Mouse (Mus musculus): ENCODE measurements around the gene Setd1b. TPM values are rescaled to one million over a fixed set of nuclear protein-coding genes. Genes with fewer than 3 reads are reported as not detected.

The Setd1b gene
- polyA plus RNA-seq, 1 experiment = 3.9 TPM

DNA sequence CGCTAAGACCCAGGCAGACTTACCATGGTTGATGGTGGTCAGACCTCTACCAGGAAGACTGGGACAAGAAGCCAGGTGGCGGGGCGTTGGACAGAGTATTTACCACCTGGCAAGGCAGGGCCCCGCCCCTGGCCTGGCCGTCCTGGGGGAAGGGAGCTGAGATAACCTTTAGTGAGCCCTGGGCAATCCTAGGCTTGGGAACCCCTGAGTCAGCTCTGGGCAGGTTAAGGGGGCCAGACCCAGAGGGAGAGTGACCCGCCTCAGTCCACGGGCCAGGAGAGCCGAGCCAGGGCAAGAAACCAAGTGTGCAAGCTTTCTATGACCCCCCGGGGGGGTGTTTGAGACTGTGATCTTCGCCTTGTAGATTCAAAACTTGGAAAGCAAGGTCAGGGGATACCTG is 40.7 kb downstream of the Setd1b start, which contains the start of gene Hpd:
Hpd (minus strand) TSS at position 77 of the 400 bp plus-strand sequence.
- Histone ChIP-seq H3K36me3 (ENCODE audit: control insufficient read depth) (no peaks in the 10 kb centered on the region; the same call in 1 of the 2 replicates), H3K4me3 (replicated peaks) (no peak within 1 kb of the TSS), H3K27me3 (ENCODE audit: control insufficient read depth) (peaks cover 39% of the 10 kb centered on the region), H3K9me3 (ENCODE audit: control insufficient read depth, low read length) (no peaks in the 10 kb centered on the region), H3K4me1 (ENCODE audit: control insufficient read depth) (peaks cover 24% of the 10 kb centered on the region)
- TF ChIP-seq TAL1 (IDR thresholded peaks at IDR 0.05; ENCODE audit: low read length) (no peak), GATA1 (IDR thresholded peaks at IDR 0.05; ENCODE audit: low read length) (no peak)

DNA sequence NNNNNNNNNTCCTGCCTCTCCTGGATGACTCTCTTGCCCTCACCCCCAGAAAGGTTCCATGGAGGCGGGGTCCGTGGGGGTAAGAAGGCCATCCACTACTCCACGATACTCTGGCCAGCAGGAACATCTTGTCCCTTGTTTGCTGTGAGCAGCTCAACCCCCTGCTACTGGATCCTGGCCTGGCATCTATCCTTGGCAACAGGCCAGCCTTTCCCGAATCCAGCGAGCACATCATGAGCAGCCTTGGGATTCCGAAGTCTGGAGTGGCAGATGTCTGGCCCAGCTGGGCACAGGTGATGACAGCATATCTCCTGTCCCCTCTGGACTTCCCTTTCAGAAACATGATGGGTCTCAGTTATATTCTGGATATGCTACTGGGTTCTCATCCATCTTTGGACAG is 44.0 kb downstream of the Setd1b start:
- peaks cover 26% of the 10 kb centered on the region for H3K27me3 ChIP-seq (ENCODE audit: control insufficient read depth)
- H3K36me3 ChIP-seq (ENCODE audit: control insufficient read depth) = no peaks in the 10 kb centered on the region
- no peaks in the 10 kb centered on the region for H3K9me3 ChIP-seq (ENCODE audit: control insufficient read depth, low read length)
- H3K4me3 ChIP-seq (replicated peaks) = no peak overlapping the region
- TF ChIP-seq TAL1 (IDR thresholded peaks at IDR 0.05; ENCODE audit: low read length) = no peak
- no peak for TF ChIP-seq GATA1 (IDR thresholded peaks at IDR 0.05; ENCODE audit: low read length)
- peaks cover 15% of the 10 kb centered on the region for H3K4me1 ChIP-seq (ENCODE audit: control insufficient read depth)

DNA sequence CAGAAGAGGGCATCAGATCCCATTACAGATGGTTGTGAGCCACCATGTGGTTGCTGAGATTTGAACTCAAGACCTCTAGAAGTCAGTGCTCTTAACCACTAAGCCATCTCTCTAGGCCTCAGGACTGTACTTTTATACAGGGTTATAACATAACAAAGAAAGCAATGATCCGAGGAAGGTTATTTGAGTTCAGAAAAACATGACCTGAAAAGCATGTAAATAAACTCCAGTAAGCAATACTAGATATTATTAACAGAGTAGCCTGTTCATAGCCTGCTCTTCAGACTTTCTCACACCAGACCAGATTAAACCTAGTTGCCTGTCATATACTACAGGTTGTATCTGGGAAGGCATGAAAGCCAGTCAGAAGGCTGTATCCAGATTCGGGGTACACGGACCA is 45.3 kb downstream of the Setd1b start:
- H3K4me3 ChIP-seq (replicated peaks) = no peak overlapping the region
- TF ChIP-seq TAL1 (IDR thresholded peaks at IDR 0.05; ENCODE audit: low read length) = no peak

GRCm38 (mm10) chr5:123190912-123191311 is 48.9 kb downstream of the Setd1b start:
- no peak overlapping the region for H3K4me3 ChIP-seq (replicated peaks)
- H3K27me3 ChIP-seq (ENCODE audit: control insufficient read depth) = peaks cover 5% of the 10 kb centered on the region
- TF ChIP-seq GATA1 (IDR thresholded peaks at IDR 0.05; ENCODE audit: low read length) (no peak), TAL1 (IDR thresholded peaks at IDR 0.05; ENCODE audit: low read length) (no peak)
- peaks cover 52% of the 10 kb centered on the region for H3K4me1 ChIP-seq (ENCODE audit: control insufficient read depth)
- H3K9me3 ChIP-seq (ENCODE audit: control insufficient read depth, low read length) = peaks cover 3% of the 10 kb centered on the region; the same call in 1 of the 2 replicates
- H3K36me3 ChIP-seq (ENCODE audit: control insufficient read depth) = peaks cover 8% of the 10 kb centered on the region

More for the DNA sequence above, 45.3 kb downstream of the Setd1b start:
- Histone ChIP-seq H3K27me3 (ENCODE audit: control insufficient read depth) (peaks cover 25% of the 10 kb centered on the region), H3K36me3 (ENCODE audit: control insufficient read depth) (peaks cover 3% of the 10 kb centered on the region), H3K9me3 (ENCODE audit: control insufficient read depth, low read length) (peaks cover 3% of the 10 kb centered on the region; the same call in 1 of the 2 replicates), H3K4me1 (ENCODE audit: control insufficient read depth) (peaks cover 29% of the 10 kb centered on the region)

DNA sequence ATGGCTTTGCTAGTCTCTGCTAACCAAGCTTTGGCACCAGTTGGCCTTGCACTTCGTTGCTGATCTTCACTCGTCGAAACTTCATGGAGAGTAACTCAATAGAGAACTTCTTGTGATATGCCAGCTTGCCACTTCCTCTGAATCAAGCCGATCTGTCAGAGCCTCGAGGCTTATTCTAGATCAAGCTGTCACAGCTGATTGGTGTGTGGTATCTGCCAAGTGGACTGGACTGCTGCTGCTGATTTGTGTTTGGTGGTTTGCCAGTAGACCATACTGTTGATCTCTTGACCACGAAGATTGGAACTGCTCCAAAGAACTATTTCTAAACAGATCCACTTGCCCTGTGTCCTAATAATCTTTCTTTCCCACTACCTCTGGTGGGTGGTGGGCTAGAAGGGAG is 49.4 kb downstream of the Setd1b start:
- H3K4me1 ChIP-seq (ENCODE audit: control insufficient read depth) = peaks cover 56% of the 10 kb centered on the region
- peaks cover 3% of the 10 kb centered on the region; the same call in 1 of the 2 replicates for H3K9me3 ChIP-seq (ENCODE audit: control insufficient read depth, low read length)
- peaks cover under 1% of the 10 kb centered on the region; the same call in 1 of the 2 replicates for H3K27me3 ChIP-seq (ENCODE audit: control insufficient read depth)
- no peak for TF ChIP-seq TAL1 (IDR thresholded peaks at IDR 0.05; ENCODE audit: low read length)
- no peak for TF ChIP-seq GATA1 (IDR thresholded peaks at IDR 0.05; ENCODE audit: low read length)
- no peak overlapping the region for H3K4me3 ChIP-seq (replicated peaks)
- H3K36me3 ChIP-seq (ENCODE audit: control insufficient read depth) = peaks cover 8% of the 10 kb centered on the region

GRCm38 (mm10) chr5:123192606-123193150 is 50.7 kb downstream of the Setd1b start:
- Histone ChIP-seq H3K9me3 (ENCODE audit: control insufficient read depth, low read length) (peaks cover 3% of the 10 kb centered on the region; the same call in 1 of the 2 replicates), H3K4me1 (ENCODE audit: control insufficient read depth) (peaks cover 65% of the 10 kb centered on the region)

DNA sequence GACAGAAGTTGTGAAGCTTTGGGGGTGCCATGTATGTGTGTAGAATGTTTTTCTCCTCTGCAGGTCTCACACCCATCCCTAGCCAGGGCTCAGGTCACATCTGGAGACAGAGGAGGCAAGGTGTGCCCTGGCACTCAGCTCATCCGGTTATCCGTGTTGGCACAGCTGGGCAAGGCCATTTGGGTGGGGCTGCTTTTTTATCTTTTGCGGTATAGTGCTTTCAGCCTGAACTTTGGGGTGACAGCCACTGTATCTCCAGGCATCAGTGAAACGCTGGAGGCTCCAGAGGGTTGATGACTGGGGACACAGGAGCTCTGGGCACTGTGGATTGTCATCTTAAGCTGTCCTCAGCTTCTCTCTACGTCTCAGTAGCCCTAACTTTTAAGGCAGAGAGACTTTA is 51.4 kb downstream of the Setd1b start:
- H3K4me3 ChIP-seq (replicated peaks) = peak overlapping the region; percentile 48
- TF ChIP-seq TAL1 (IDR thresholded peaks at IDR 0.05; ENCODE audit: low read length) = peak; percentile 79
- TF ChIP-seq GATA1 (IDR thresholded peaks at IDR 0.05; ENCODE audit: low read length) = peak; percentile 78
- peaks cover 72% of the 10 kb centered on the region for H3K4me1 ChIP-seq (ENCODE audit: control insufficient read depth)
- H3K36me3 ChIP-seq (ENCODE audit: control insufficient read depth) = peaks cover 8% of the 10 kb centered on the region
- H3K27me3 ChIP-seq (ENCODE audit: control insufficient read depth) = no peaks in the 10 kb centered on the region
- peaks cover 3% of the 10 kb centered on the region; the same call in 1 of the 2 replicates for H3K9me3 ChIP-seq (ENCODE audit: control insufficient read depth, low read length)

More at GRCm38 (mm10) chr5:123192606-123193150, 50.7 kb downstream of the Setd1b start:
- no peak for TF ChIP-seq GATA1 (IDR thresholded peaks at IDR 0.05; ENCODE audit: low read length)
- no peak for TF ChIP-seq TAL1 (IDR thresholded peaks at IDR 0.05; ENCODE audit: low read length)
- no peaks in the 10 kb centered on the region for H3K27me3 ChIP-seq (ENCODE audit: control insufficient read depth)
- peaks cover 8% of the 10 kb centered on the region for H3K36me3 ChIP-seq (ENCODE audit: control insufficient read depth)
- H3K4me3 ChIP-seq (replicated peaks) = no peak overlapping the region

- no peak for TF ChIP-seq TAL1 (IDR thresholded peaks at IDR 0.05; ENCODE audit: low read length)
- no peak for TF ChIP-seq GATA1 (IDR thresholded peaks at IDR 0.05; ENCODE audit: low read length)
- H3K4me1 ChIP-seq (ENCODE audit: control insufficient read depth) = peaks cover 77% of the 10 kb centered on the region
- H3K36me3 ChIP-seq (ENCODE audit: control insufficient read depth) = peaks cover 8% of the 10 kb centered on the region
- no peak overlapping the region for H3K4me3 ChIP-seq (replicated peaks)
- no peaks in the 10 kb centered on the region for H3K27me3 ChIP-seq (ENCODE audit: control insufficient read depth)
- peaks cover 3% of the 10 kb centered on the region; the same call in 1 of the 2 replicates for H3K9me3 ChIP-seq (ENCODE audit: control insufficient read depth, low read length)
These were observed 52.9 kb downstream of the Setd1b start for GRCm38 (mm10) chr5:123194856-123195255.

- H3K4me3 ChIP-seq (replicated peaks) = no peak overlapping the region
- no peak for TF ChIP-seq TAL1 (IDR thresholded peaks at IDR 0.05; ENCODE audit: low read length)
- TF ChIP-seq GATA1 (IDR thresholded peaks at IDR 0.05; ENCODE audit: low read length) = no peak
- peaks cover 3% of the 10 kb centered on the region; the same call in 1 of the 2 replicates for H3K9me3 ChIP-seq (ENCODE audit: control insufficient read depth, low read length)
- no peaks in the 10 kb centered on the region for H3K27me3 ChIP-seq (ENCODE audit: control insufficient read depth)
- peaks cover 83% of the 10 kb centered on the region for H3K4me1 ChIP-seq (ENCODE audit: control insufficient read depth)
- H3K36me3 ChIP-seq (ENCODE audit: control insufficient read depth) = peaks cover 8% of the 10 kb centered on the region
These were observed 53.6 kb downstream of the Setd1b start for GRCm38 (mm10) chr5:123195500-123196000.

All from erythroblast, embryonic 14.5 days (primary cell).